Comparison of ENCODE assay signal across 7 mouse cellular contexts in genomic region chr4:137594496-137595270, GRCm38 (mm10). TPM values are rescaled to one million over a fixed set of nuclear protein-coding genes. Genes with fewer than 3 reads are reported as not detected.
DNase-seq lines count a peak whose midpoint lies in the region; ATAC-seq lines count a peak whose summit lies in the region.

No protein-coding gene starts in this region.

- H3K9me3 ChIP-seq in neural tube, embryonic 11.5 days (ENCODE audit: control insufficient read depth, low read length), result no peaks in the 10 kb centered on the region
- no peaks in the 10 kb centered on the region for H3K9me3 ChIP-seq in embryonic facial prominence, embryonic 11.5 days (replicated peaks; ENCODE audit: control insufficient read depth, low read length)
- no peaks in the 10 kb centered on the region for H3K9me3 ChIP-seq in hindbrain, embryonic 14.5 days (ENCODE audit: control insufficient read depth, low read length)
- H3K9me3 ChIP-seq in lung, embryonic 15.5 days, result no peaks in the 10 kb centered on the region

- 5% methylated on average over 40 of the region's 40 CpGs for WGBS in neural tube, embryonic 11.5 days
- WGBS in embryonic facial prominence, embryonic 11.5 days, result 5% methylated on average over 40 of the region's 40 CpGs
- 4% methylated on average over 40 of the region's 40 CpGs for WGBS in hindbrain, embryonic 14.5 days
- 1% methylated on average over 40 of the region's 40 CpGs for WGBS in lung, embryonic 15.5 days

- peak overlapping the region; percentile 97 for H3K27ac ChIP-seq in neural tube, embryonic 11.5 days (ENCODE audit: low read depth, low read length)
- peak overlapping the region; percentile 91 for H3K27ac ChIP-seq in embryonic facial prominence, embryonic 11.5 days (replicated peaks; ENCODE audit: low read depth, low read length)
- peak overlapping the region; percentile 99 for H3K27ac ChIP-seq in hindbrain, embryonic 14.5 days
- peak overlapping the region; percentile 99 for H3K27ac ChIP-seq in lung, embryonic 15.5 days

- H3K9ac ChIP-seq in neural tube, embryonic 11.5 days (ENCODE audit: low read length), result peak overlapping the region; percentile 91
- peak overlapping the region; percentile 88 for H3K9ac ChIP-seq in embryonic facial prominence, embryonic 11.5 days (replicated peaks; ENCODE audit: low read length)
- H3K9ac ChIP-seq in hindbrain, embryonic 14.5 days, result peak overlapping the region; percentile 84
- peak overlapping the region; percentile 81 for H3K9ac ChIP-seq in lung, embryonic 15.5 days

- H3K27me3 ChIP-seq in neural tube, embryonic 11.5 days (ENCODE audit: control insufficient read depth, insufficient read depth, low read length), result no peaks in the 10 kb centered on the region
- no peaks in the 10 kb centered on the region for H3K27me3 ChIP-seq in embryonic facial prominence, embryonic 11.5 days (ENCODE audit: control insufficient read depth, insufficient read depth, low read length)
- no peaks in the 10 kb centered on the region for H3K27me3 ChIP-seq in hindbrain, embryonic 14.5 days (ENCODE audit: control insufficient read depth, insufficient read depth, low read length)
- H3K27me3 ChIP-seq in lung, embryonic 15.5 days, result no peaks in the 10 kb centered on the region

- peak overlapping the region; percentile 68 for H3K4me3 ChIP-seq in neural tube, embryonic 11.5 days (ENCODE audit: low read depth, low read length)
- H3K4me3 ChIP-seq in embryonic facial prominence, embryonic 11.5 days (ENCODE audit: low read depth, low read length), result peak overlapping the region; percentile 95
- H3K4me3 ChIP-seq in hindbrain, embryonic 14.5 days (replicated peaks; ENCODE audit: low read length), result peak overlapping the region; percentile 85
- H3K4me3 ChIP-seq in lung, embryonic 15.5 days, result peak overlapping the region; percentile 79

- peak overlapping the region; percentile 87 for H3K4me2 ChIP-seq in neural tube, embryonic 11.5 days (ENCODE audit: low read depth)
- H3K4me2 ChIP-seq in embryonic facial prominence, embryonic 11.5 days (ENCODE audit: low read depth, low read length), result peak overlapping the region; percentile 54
- H3K4me2 ChIP-seq in hindbrain, embryonic 14.5 days (replicated peaks), result peak overlapping the region; percentile 97
- peak overlapping the region; percentile 76 for H3K4me2 ChIP-seq in lung, embryonic 15.5 days

- peaks cover 12% of the 10 kb centered on the region for H3K4me1 ChIP-seq in neural tube, embryonic 11.5 days (ENCODE audit: control insufficient read depth, insufficient read depth, low read length)
- H3K4me1 ChIP-seq in embryonic facial prominence, embryonic 11.5 days (ENCODE audit: control insufficient read depth, insufficient read depth, low read length), result no peaks in the 10 kb centered on the region
- peaks cover 24% of the 10 kb centered on the region for H3K4me1 ChIP-seq in hindbrain, embryonic 14.5 days (replicated peaks; ENCODE audit: control insufficient read depth, insufficient read depth, low read length)
- peaks cover 23% of the 10 kb centered on the region for H3K4me1 ChIP-seq in lung, embryonic 15.5 days

- ATAC-seq in neural tube, embryonic 11.5 days (ENCODE audit: insufficient read depth, low FRiP score, low TSS enrichment), result no peak; the same call in 1 of the 2 replicates
- ATAC-seq in embryonic facial prominence, embryonic 11.5 days (replicated peaks; ENCODE audit: insufficient number of reproducible peaks, low FRiP score, low TSS enrichment, low read depth), result 0 out of 2 replicates have a peak, but pooled peaks have one; percentile 4
- peak; percentile 2; the same call in 1 of the 2 replicates for ATAC-seq in hindbrain, embryonic 14.5 days (ENCODE audit: low FRiP score)
- ATAC-seq in lung, embryonic 15.5 days (ENCODE audit: borderline replicate concordance, extremely low read depth, low FRiP score, low TSS enrichment), result no peak

- H3K36me3 ChIP-seq in neural tube, embryonic 11.5 days (ENCODE audit: control insufficient read depth, insufficient read depth, low read length), result no peaks in the 10 kb centered on the region
- no peaks in the 10 kb centered on the region for H3K36me3 ChIP-seq in embryonic facial prominence, embryonic 11.5 days (replicated peaks; ENCODE audit: control insufficient read depth, insufficient read depth, low read depth, low read length)
- no peaks in the 10 kb centered on the region for H3K36me3 ChIP-seq in hindbrain, embryonic 14.5 days (replicated peaks; ENCODE audit: control insufficient read depth, insufficient read depth)
- H3K36me3 ChIP-seq in lung, embryonic 15.5 days, result no peaks in the 10 kb centered on the region

- DNase-seq in neural tube, embryonic 11.5 days (ENCODE audit: low spot score), result peak; percentile 52
- DNase-seq in neural tube, embryonic 10.5 days (ENCODE audit: extremely low spot score, low spot score), result no peak
- DNase-seq in T-cell, adult 2 months (ENCODE audit: low spot score), result peak; percentile 49
- peak; percentile 62 for DNase-seq in embryonic facial prominence, embryonic 11.5 days (ENCODE audit: low spot score)
- peak; percentile 39 for DNase-seq in hindbrain, embryonic 14.5 days (ENCODE audit: low spot score)
- DNase-seq in skeletal muscle tissue, adult 2 months (ENCODE audit: low read depth, low spot score), result peak; percentile 27

RNA-seq across cellular contexts. Expression of gene Usp48, which starts 1.1 kb away (rescaled TPM):
- 84.6 and 91.9 TPM in 2 replicates for polyA plus RNA-seq in neural tube, embryonic 11.5 days (2014; fragmentation: Nextera tagmentation; extraction: Ambion mirVana)
- polyA plus RNA-seq in embryonic facial prominence, embryonic 11.5 days (2014; fragmentation: Nextera tagmentation; extraction: Ambion mirVana), result 76.7 and 84.0 TPM in 2 replicates
- 65.3 and 70.9 TPM in 2 replicates for polyA plus RNA-seq in hindbrain, embryonic 14.5 days (2014; fragmentation: Nextera tagmentation; extraction: Ambion mirVana)
- polyA plus RNA-seq in lung, embryonic 15.5 days (2015; fragmentation: Nextera tagmentation; extraction: Ambion mirVana), result 65.8 and 66.6 TPM in 2 replicates

RNA-seq across cellular contexts. Expression of gene Ldlrad2, which starts 20.3 kb away (rescaled TPM):
- not detected in 2 replicates for polyA plus RNA-seq in neural tube, embryonic 11.5 days (2014; fragmentation: Nextera tagmentation; extraction: Ambion mirVana)
- polyA plus RNA-seq in embryonic facial prominence, embryonic 11.5 days (2014; fragmentation: Nextera tagmentation; extraction: Ambion mirVana), result not detected in 2 replicates
- 0.57 TPM in 1 of 2 replicates, not detected in the other for polyA plus RNA-seq in hindbrain, embryonic 14.5 days (2014; fragmentation: Nextera tagmentation; extraction: Ambion mirVana)
- polyA plus RNA-seq in lung, embryonic 15.5 days (2015; fragmentation: Nextera tagmentation; extraction: Ambion mirVana), result 0.41 TPM in 1 of 2 replicates, not detected in the other

Comparison
In these comparisons a context has a peak if more than half of its experiments do, and no peak if none do; other contexts are left out.
1. ATAC-seq: peak in embryonic facial prominence, embryonic 11.5 days (single experiment) and hindbrain, embryonic 14.5 days (single experiment); none in neural tube, embryonic 11.5 days (single experiment) and lung, embryonic 15.5 days (single experiment).
2. Peak in every context shown above with its lines, with median percentiles within 50 percentile points of each other: H3K27ac ChIP-seq, H3K4me2 ChIP-seq, H3K4me3 ChIP-seq and H3K9ac ChIP-seq.